Mouse (Mus musculus) Patski (cell line): ENCODE measurements at regions not wholly inside any gene's neighbourhood (a gene's known extent, or its start where the extent isn't known, plus 50 kb on each side); places are given as distances from the start of the nearest gene placed in this dataset.

Experiments
- ATAC-seq: fragments of 100-300 bp; one replicate; pipeline ENCODE4 v1.8.0; 2021
- CTCF ChIA-PET: fragments of 350-600 bp; sonication (Branson Sonifier 250); formaldehyde crosslinking; loops from one replicate; lab custom pipeline; 2022; ENCODE audit warnings: inconsistent platforms; lab: Charles Lee
- POLR2A ChIA-PET: fragments of 350-600 bp; sonication (Branson Sonifier 250); formaldehyde crosslinking; loops from one replicate; lab custom pipeline; 2022; ENCODE audit warnings: antibody characterized with exemption, inconsistent platforms; lab: Charles Lee
- DNase-seq: peaks from one replicate; pipeline ENCODE4 v3.0.0-alpha.2; 2011; ENCODE audit warnings: low read depth, low spot score
- H3K27me3 ChIP-seq: fragments of 371-371 bp; one replicate; pipeline ENCODE4 v1.5.1; 2021
- CTCF ChIP-seq: fragments of 100-300 bp; IDR thresholded peaks from one replicate; pipeline ENCODE4 v1.5.1; 2021
- in situ Hi-C: fragments of 300-500 bp; cut with MboI; formaldehyde crosslinking; loops from 3 replicates; pipeline ENCODE4 v1.11.1; 2018; ENCODE audit warnings: low pct_unique_long_range_greater_than_20kb, mixed read lengths

DNA sequence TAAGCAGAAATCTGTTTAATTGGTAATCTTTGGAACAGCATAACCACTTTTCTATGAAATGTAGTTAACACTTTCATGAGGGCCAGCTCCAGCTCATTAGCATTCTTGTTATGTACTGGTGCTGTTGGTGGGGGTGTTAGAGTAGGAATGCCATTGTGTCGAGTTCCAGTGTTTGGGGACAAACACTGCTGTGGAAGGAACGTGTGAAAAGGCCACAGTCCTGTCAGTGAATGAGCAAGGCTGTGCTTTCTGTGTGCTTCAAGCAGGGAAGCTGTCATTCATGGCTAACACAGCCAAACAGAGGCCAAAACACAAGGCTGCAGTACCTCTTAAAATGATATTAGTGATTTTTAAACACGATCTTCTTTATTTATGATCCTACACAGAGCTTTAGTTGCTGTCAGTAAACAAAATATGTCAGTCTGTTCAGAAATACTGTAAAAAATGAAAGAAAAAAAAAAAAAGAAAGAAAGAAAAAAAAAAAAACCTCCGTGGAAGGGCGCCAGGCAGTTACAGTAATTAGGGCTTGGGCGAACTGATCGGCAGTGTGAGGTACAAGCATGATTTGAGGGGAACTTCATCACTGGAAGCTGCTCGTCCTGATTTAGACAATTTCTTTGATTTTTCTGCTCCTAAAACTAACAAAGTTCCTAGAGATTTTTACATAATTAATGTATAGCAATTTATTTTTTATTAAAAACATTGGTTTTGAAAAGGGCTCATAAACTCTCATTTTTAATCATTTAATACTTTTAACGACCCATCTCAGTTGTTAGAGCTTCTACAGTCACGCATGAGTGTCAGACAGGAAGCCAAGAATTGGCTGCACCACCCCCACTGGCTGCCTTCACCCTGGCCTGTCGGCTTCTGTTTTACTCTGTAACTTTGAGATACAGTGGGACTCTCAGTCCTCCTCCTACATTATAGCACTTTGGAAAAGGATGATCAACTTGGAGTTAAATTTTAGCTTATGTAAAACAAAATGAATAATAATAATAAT, 80.8 kb upstream of the Dnajc24 start:
- no peak for ATAC-seq
- ChIA-PET POLR2A (no interaction called here), CTCF (interaction anchor here (0.9 to 1.7 kb wide), 4 partner anchors 9 to 615 kb away, joined by 3 to 5 read pairs (median 5); no protein-coding TSS in a partner anchor)
- in situ Hi-C loops, result loop anchor here (5.0 to 25.0 kb wide), 3 partner anchors 472 to 747 kb away; no protein-coding TSS in a partner anchor
- H3K27me3 ChIP-seq, result peaks cover 4% of the 10 kb centered on the region
- no peak for DNase-seq
- no peak for TF ChIP-seq CTCF

DNA sequence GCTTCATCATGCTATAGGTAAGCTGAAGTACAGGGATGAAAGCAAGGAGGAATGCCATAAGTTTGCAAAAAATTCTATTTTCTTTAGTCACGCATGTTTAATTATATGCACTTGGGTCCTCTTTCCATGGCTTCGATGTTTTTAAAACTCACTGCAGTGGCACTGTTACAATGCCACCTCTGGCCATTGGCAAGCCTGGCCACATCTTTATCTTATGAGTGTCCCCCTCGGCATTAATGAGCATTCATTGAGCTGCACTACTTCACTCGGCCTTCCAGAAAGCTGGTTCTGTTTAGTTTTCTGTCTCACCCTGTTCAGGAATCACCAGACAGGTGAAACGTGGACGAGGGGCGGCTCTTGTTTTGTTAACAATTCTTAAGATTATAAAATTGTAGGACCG, 79.7 kb upstream of the Dnajc24 start:
- H3K27me3 ChIP-seq, result peaks cover 4% of the 10 kb centered on the region
- ChIA-PET POLR2A (no interaction called here), CTCF (interaction anchor here (0.9 to 1.4 kb wide), 4 partner anchors 9 to 614 kb away, joined by 3 to 5 read pairs (median 4); no protein-coding TSS in a partner anchor)
- in situ Hi-C loops, result loop anchor here (5.0 to 25.0 kb wide), 3 partner anchors 471 to 746 kb away; no protein-coding TSS in a partner anchor
- ATAC-seq (no peak), DNase-seq (no peak)
- no peak for TF ChIP-seq CTCF

DNA sequence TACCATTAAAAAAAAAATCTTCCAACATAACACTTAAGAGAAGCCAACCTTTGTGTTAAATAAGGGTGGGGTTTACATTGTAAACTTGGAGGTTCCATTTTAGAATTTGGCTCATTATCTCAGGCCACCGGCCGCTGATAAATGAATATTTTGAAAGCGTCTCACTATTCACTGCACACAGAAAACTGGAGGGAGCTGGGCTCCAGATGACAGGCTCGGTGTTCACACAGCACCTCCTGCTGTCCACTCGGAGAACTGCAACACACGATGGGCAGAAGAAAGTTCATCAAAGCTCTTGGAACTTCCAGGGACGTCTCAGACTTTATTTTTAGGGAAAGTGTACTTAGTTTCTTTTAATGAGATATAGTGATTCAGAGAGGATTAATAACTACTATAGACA, 78.6 kb upstream of the Dnajc24 start:
- DNase-seq, result peak; percentile 1
- ATAC-seq, result peak; percentile 74
- H3K27me3 ChIP-seq, result peaks cover 4% of the 10 kb centered on the region
- ChIA-PET CTCF (interaction anchor here (0.7 to 1.6 kb wide), 8 partner anchors 9 to 614 kb away, joined by 3 to 5 read pairs (median 3); no protein-coding TSS in a partner anchor), POLR2A (no interaction called here)
- TF ChIP-seq CTCF, result peak; percentile 96
- in situ Hi-C loops, result loop anchor here (5.0 to 25.0 kb wide), 3 partner anchors 470 to 745 kb away; no protein-coding TSS in a partner anchor

DNA sequence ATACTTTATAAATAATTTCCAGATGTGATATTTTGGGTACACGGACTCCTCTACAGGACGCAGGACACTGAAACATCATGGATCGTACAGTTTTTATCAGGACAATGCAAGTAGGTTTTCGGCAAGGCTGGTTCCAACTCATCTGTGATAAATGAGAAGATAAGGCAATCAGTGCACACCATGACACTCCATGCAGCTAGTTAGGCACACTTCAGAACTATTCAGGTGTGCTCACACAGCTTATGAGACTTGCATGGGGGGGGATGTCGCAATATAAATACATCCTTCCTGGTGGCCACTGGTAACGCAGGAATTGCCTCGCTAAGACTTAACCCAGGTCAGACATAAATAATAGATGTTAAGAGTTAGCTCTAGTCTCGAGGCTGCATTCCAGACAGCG, 77.3 kb upstream of the Dnajc24 start:
- in situ Hi-C loops, result loop anchor here (5.0 to 25.0 kb wide), 3 partner anchors 468 to 743 kb away; no protein-coding TSS in a partner anchor
- ChIA-PET CTCF (interaction anchor here (1.1 to 1.5 kb wide), 2 partner anchors 557 to 612 kb away, joined by 3 to 5 read pairs; no protein-coding TSS in a partner anchor), POLR2A (no interaction called here)
- peaks cover 4% of the 10 kb centered on the region for H3K27me3 ChIP-seq
- ATAC-seq (no peak), DNase-seq (no peak)
- TF ChIP-seq CTCF, result no peak

DNA sequence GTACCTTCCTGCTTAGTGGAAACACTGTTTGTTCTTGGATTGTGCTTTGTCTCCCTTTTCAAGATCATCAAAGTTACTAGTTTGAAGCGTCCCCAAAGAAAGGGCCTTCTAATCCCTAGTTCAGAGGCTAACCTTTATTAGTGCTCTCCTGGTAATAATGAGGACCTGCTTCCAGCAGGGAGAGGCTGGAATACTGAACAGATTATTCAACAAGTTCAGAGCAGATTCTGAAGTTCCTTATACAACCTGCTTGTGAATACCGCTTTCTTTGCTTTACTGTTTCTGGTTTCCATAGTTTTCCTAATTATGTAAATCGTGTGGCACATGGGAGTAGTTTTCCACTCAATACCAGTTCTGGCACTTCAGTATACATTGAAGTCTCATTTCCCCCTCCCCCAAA, 75.2 kb upstream of the Dnajc24 start:
- ChIA-PET CTCF (no interaction called here), POLR2A (no interaction called here)
- in situ Hi-C loops, result loop anchor here (25.0 kb wide), 2 partner anchors 466 to 741 kb away; no protein-coding TSS in a partner anchor
- no peak for DNase-seq
- no peak for TF ChIP-seq CTCF
- no peak for ATAC-seq
- peaks cover 6% of the 10 kb centered on the region for H3K27me3 ChIP-seq

DNA sequence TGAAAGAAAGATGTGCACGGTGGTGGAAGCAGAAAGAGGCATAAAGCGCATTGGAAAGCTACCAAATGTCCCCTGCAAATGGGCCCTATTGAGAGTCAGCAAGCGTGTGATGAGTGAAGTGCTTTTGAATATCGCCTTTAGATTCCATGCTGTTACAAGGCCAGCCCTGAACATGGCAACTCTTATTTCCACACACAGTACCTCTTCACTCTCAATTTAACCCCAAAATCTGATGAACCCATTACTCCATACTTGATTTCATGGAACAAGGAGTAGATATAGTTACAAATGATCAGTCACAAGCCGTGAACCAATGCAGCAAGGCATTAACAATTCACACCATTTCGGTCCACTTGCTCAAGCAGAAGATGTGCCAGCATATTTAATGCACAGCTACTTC, 71.1 kb upstream of the Dnajc24 start:
- POLR2A ChIA-PET, result no interaction called here
- peaks cover 5% of the 10 kb centered on the region for H3K27me3 ChIP-seq
- DNase-seq (no peak), ATAC-seq (no peak)
- CTCF ChIA-PET, result interaction anchor here (1.6 kb wide), 1 partner anchor 9 kb away, joined by 5 read pairs; no protein-coding TSS in a partner anchor
- TF ChIP-seq CTCF, result no peak
- in situ Hi-C loops, result no loop called here

DNA sequence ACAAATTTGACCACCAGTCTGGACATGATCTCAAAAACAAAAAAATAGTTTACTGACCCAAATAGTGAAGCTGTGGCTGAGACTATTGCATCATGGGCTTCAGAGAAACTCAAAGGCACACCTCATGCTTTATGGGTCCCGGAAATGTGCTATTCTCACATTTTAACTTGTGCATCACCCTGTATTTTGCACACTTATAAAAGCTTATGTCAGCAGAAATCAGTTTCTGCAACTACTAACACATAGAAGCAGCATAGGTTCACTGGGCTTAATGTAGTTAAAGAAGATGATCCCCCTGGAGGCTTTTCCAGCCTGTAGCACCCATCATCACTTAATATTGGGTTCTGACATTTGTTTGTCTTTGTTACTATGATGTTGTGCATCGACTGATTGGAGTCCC, 61.0 kb upstream of the Dnajc24 start:
- ChIA-PET POLR2A (interaction anchor here (0.7 kb wide), 1 partner anchor 28 kb away, joined by 3 read pairs; no protein-coding TSS in a partner anchor), CTCF (no interaction called here)
- DNase-seq, result no peak
- no peaks in the 10 kb centered on the region for H3K27me3 ChIP-seq
- no peak for TF ChIP-seq CTCF
- in situ Hi-C loops, result no loop called here
- ATAC-seq, result no peak
